Mouse (Mus musculus): ENCODE measurements around the gene Pou3f4. TPM values are rescaled to one million over a fixed set of nuclear protein-coding genes. Genes with fewer than 3 reads are reported as not detected.
A peak's percentile ranks its signal among the peaks of the same experiment; 100 is the strongest.
"Not testable (repeated sequence)": the region's sequence is repeated elsewhere in the genome, so short reads cannot be mapped to it uniquely, and the experiment has no call there.

The Pou3f4 gene
- total RNA-seq (2014; rRNA removed) (14.9 and 19.3 TPM in 2 replicates), polyA plus RNA-seq (2015; fragmentation: Nextera tagmentation; extraction: Ambion mirVana) (5.1 and 5.5 TPM in 2 replicates)

DNA sequence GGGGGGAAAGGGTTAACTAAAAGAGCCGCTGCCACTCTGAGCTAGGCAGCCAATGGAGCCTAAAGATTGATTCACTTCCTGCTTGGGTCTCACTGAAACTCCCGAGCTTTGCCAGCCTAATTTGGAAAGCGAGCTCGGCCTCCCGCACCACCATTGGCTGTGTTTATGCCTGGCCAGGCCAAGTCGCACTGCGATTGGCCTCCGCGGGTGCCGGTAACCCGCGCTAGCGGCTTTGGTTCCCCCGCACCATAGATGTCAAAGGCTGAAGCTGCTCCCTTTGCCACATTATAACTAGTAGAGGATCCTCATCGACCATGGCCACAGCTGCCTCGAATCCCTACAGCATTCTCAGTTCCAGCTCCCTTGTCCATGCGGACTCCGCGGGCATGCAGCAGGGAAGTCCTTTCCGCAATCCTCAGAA lies at the start of gene Pou3f4:
Gene Pou3f4 (plus strand): TSS at position 130 of the 421 bp plus-strand sequence.
- Histone ChIP-seq H3K36me3 (ENCODE audit: insufficient read depth, low read length) (no peaks in the 10 kb centered on the region), H3K9me3 (ENCODE audit: low read length) (no peaks in the 10 kb centered on the region), H3K4me2 (ENCODE audit: low read depth, low read length) (peak within 1 kb of the TSS; percentile 58), H3K27me3 (ENCODE audit: insufficient read depth, low read length) (no peaks in the 10 kb centered on the region), H3K4me3 (ENCODE audit: low read length) (peak within 1 kb of the TSS; percentile 52), H3K9ac (replicated peaks; ENCODE audit: low read length) (peak within 1 kb of the TSS; percentile 51), H3K27ac (peak within 1 kb of the TSS; percentile 76), H3K4me1 (ENCODE audit: insufficient read depth, low read length) (no peaks in the 10 kb centered on the region)
- no peak for TF ChIP-seq CTCF (IDR thresholded peaks at IDR 0.05; ENCODE audit: low read depth)
- peak; percentile 92 for DNase-seq (ENCODE audit: low spot score)
- peak; percentile 93 for ATAC-seq
- WGBS, result 29% methylated on average over 20 of the region's 20 CpGs

- Histone ChIP-seq H3K9me3 (ENCODE audit: low read length) (no peaks in the 10 kb centered on the region), H3K36me3 (ENCODE audit: insufficient read depth, low read length) (no peaks in the 10 kb centered on the region)
- no peak for DNase-seq (ENCODE audit: low spot score)
Observed at GRCm38 (mm10) chrX:110765939-110766338, 48.1 kb upstream of the Pou3f4 start.

GRCm38 (mm10) chrX:110774807-110775206 lies 39.3 kb upstream of the Pou3f4 start:
- not testable (repeated sequence) for H3K9me3 ChIP-seq (ENCODE audit: low read length); ATAC-seq; H3K4me1 ChIP-seq (ENCODE audit: insufficient read depth, low read length); DNase-seq (ENCODE audit: low spot score); H3K36me3 ChIP-seq (ENCODE audit: insufficient read depth, low read length); H3K4me3 ChIP-seq (ENCODE audit: low read length); H3K27me3 ChIP-seq (ENCODE audit: insufficient read depth, low read length); H3K9ac ChIP-seq (replicated peaks; ENCODE audit: low read length); H3K27ac ChIP-seq; H3K4me2 ChIP-seq (ENCODE audit: low read depth, low read length)

More at GRCm38 (mm10) chrX:110765939-110766338, 48.1 kb upstream of the Pou3f4 start:
- no peak for ATAC-seq
- Histone ChIP-seq H3K4me3 (ENCODE audit: low read length) (no peak overlapping the region), H3K9ac (replicated peaks; ENCODE audit: low read length) (no peak overlapping the region), H3K4me1 (ENCODE audit: insufficient read depth, low read length) (no peaks in the 10 kb centered on the region), H3K4me2 (ENCODE audit: low read depth, low read length) (no peak overlapping the region), H3K27ac (no peak overlapping the region), H3K27me3 (ENCODE audit: insufficient read depth, low read length) (no peaks in the 10 kb centered on the region)
- WGBS, result 72% methylated on average over 1 of the region's 1 CpGs
- TF ChIP-seq CTCF (IDR thresholded peaks at IDR 0.05; ENCODE audit: low read depth), result no peak

DNA sequence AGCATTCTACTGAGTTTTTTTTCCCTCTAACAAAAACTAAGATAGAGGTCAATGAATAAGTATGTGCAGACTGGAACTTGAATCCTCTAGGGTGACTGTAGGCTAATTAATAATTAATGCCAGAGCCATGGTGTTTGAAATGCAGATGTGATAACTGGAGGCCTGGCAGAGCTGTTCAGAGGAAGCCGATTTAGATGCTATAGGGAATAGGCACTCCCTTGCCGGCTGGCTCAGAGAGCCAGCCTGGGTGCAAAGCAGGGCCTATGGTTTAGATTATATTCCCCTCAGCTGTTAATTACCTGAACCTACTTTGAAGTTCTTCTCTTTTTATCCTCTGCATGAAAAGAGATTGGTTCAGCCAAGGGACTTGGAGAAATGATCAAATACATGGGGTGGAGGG lies 11.6 kb upstream of the Pou3f4 start:
- 42% methylated on average over 2 of the region's 2 CpGs for WGBS
- no peak for ATAC-seq
- Histone ChIP-seq H3K4me3 (ENCODE audit: low read length) (no peak overlapping the region), H3K27ac (no peak overlapping the region), H3K9me3 (ENCODE audit: low read length) (no peaks in the 10 kb centered on the region), H3K36me3 (ENCODE audit: insufficient read depth, low read length) (no peaks in the 10 kb centered on the region), H3K4me1 (ENCODE audit: insufficient read depth, low read length) (no peaks in the 10 kb centered on the region), H3K27me3 (ENCODE audit: insufficient read depth, low read length) (no peaks in the 10 kb centered on the region), H3K4me2 (ENCODE audit: low read depth, low read length) (no peak overlapping the region), H3K9ac (replicated peaks; ENCODE audit: low read length) (no peak overlapping the region)
- TF ChIP-seq CTCF (IDR thresholded peaks at IDR 0.05; ENCODE audit: low read depth), result no peak
- no peak for DNase-seq (ENCODE audit: low spot score)

GRCm38 (mm10) chrX:110810001-110810578 lies 4.0 kb upstream of the Pou3f4 start:
- peak overlapping the region; percentile 58; the same call in 1 of the 2 replicates for H3K4me2 ChIP-seq (ENCODE audit: low read depth, low read length)
- no peaks in the 10 kb centered on the region for H3K4me1 ChIP-seq (ENCODE audit: insufficient read depth, low read length)
- DNase-seq (ENCODE audit: low spot score) (no peak), ATAC-seq (no peak)
- WGBS, result 30% methylated on average over 4 of the region's 4 CpGs
- no peak for TF ChIP-seq CTCF (IDR thresholded peaks at IDR 0.05; ENCODE audit: low read depth)
- no peaks in the 10 kb centered on the region for H3K9me3 ChIP-seq (ENCODE audit: low read length)
- H3K4me3 ChIP-seq (ENCODE audit: low read length), result no peak overlapping the region
- no peaks in the 10 kb centered on the region for H3K36me3 ChIP-seq (ENCODE audit: insufficient read depth, low read length)
- no peaks in the 10 kb centered on the region for H3K27me3 ChIP-seq (ENCODE audit: insufficient read depth, low read length)
- no peak overlapping the region for H3K9ac ChIP-seq (replicated peaks; ENCODE audit: low read length)
- peak overlapping the region; percentile 62; the same call in 1 of the 2 replicates for H3K27ac ChIP-seq

- peak; percentile 50; the same call in 1 of the 2 replicates for ATAC-seq
- Histone ChIP-seq H3K27me3 (ENCODE audit: insufficient read depth, low read length) (no peaks in the 10 kb centered on the region), H3K27ac (peak overlapping the region; percentile 62; the same call in 1 of the 2 replicates), H3K36me3 (ENCODE audit: insufficient read depth, low read length) (no peaks in the 10 kb centered on the region), H3K4me1 (ENCODE audit: insufficient read depth, low read length) (no peaks in the 10 kb centered on the region), H3K9me3 (ENCODE audit: low read length) (no peaks in the 10 kb centered on the region), H3K4me3 (ENCODE audit: low read length) (no peak overlapping the region), H3K4me2 (ENCODE audit: low read depth, low read length) (peak overlapping the region; percentile 58), H3K9ac (replicated peaks; ENCODE audit: low read length) (no peak overlapping the region)
- peak; percentile 32 for DNase-seq (ENCODE audit: low spot score)
- no peak for TF ChIP-seq CTCF (IDR thresholded peaks at IDR 0.05; ENCODE audit: low read depth)
- 39% methylated on average over 5 of the region's 5 CpGs for WGBS
Observed at GRCm38 (mm10) chrX:110810753-110811506, 3.1 kb upstream of the Pou3f4 start.
